Mouse (Mus musculus) regulatory T cell (primary cell): ENCODE results near the gene Gm49380.
"Not testable (repeated sequence)": the region's sequence is repeated elsewhere in the genome, so short reads cannot be mapped to it uniquely, and the experiment has no call there.

ENCODE experiments used
- in situ Hi-C: fragments of 300-600 bp; cut with MboI, MseI; formaldehyde crosslinking; loops from one replicate; pipeline ENCODE4 v1.15.1; 2025; ENCODE audit warnings: high pct_unique_total_duplicates

Gene Gm49380

DNA sequence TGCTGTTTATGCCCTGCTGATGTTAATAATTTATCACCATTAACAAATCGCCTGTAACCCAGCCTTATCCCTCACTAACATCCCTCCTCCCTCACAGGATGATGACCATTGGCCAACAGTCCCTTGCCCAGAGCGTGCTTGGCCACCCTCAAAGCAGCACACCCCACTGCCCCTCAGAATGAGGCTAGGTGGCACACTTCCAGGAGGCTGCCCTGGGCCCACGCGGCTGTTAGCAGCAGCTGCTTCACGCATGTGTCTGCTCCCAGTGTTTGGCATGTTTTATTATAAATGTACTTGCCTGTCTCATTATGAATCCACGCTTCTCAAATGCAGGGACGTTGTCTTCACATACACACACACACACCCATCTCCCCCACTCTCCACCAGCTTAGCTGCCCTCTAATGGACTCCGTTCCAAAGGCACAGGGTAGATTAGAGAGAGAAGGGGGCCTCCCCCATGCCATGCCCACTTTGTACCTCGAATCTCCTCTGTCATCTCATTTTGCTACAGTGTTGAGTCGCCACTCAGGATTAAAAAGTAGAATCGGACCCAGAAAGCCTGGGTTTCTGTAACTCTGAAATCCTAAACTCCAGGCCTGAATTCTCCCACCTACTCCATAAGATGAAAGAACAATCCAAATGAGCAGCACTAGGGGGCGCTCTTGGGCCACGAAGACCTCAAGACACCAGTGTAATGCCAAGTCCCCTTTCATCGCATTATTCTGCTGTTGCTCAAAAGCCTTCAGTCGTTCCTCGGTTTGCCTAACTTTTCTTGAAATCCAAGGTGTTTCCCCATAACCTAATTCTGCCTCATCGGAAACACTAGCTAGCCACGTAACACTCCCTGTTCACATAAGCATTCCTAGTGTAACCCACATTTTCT lies 12.5 kb upstream of the Gm49380 start:
- in situ Hi-C loops: no loop called here

DNA sequence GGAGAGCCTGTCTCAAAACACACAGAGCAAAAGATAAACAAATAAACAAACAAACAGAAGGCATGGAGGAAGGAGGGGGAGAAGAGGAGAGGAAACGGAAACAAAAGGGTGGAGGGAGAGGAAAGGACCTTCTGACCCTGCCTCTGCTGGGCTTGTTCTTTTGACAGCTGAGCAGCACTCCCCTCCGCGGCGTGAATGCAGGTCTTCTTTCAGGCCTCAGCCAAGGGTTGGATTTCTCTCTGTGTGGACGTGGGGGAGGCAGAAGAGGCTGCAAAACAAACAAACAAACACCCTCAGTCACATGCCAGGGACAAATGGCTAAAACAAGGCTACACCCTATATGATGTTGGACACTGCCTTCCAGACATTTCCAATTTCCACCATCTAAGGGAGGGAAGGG lies 11.7 kb upstream of the Gm49380 start:
- in situ Hi-C loops: no loop called here

DNA sequence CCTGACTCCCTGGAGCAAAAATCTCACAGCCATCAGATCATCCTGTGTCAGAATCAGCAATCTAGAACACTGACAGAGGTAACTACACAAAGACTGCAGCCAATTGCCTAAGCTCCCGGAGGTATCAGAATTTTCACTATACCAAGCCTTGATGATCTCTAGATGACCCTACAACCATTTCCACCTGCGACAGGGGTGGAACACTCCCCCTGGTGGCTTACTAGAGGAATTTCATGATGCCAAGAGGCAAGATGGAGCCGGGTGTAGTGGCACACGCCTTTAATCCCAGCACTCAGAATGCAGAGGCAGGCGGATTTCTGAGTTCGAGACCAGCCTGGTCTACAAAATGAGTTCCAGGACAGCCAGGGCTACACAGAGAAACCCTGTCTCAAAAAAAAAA lies 11.0 kb upstream of the Gm49380 start:
- in situ Hi-C loops: no loop called here

DNA sequence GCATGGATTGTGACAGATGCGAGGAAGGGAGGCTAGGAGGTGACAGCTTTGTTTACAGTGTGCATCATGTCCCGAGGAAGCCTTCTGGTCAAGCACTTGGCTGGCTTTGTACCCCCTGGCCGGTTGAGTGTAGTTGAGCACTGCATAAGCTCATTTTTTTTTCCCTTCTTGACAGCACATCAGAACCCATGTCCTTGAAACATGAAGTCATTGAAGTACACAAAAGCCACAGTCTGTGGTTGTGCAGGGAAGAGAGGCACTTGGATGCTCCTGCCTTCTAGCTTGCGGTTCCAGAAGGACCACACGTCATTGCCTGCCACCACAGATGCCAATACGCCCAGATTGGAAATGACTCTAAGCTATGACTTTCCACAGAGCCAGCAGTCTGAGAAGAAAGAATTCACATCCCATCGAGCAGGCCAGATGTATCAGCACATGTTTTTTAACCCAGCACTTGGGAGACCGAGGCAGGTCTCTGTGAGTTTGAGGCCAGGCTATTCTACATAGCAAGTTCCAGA lies 6.7 kb upstream of the Gm49380 start:
- in situ Hi-C loops: no loop called here

DNA sequence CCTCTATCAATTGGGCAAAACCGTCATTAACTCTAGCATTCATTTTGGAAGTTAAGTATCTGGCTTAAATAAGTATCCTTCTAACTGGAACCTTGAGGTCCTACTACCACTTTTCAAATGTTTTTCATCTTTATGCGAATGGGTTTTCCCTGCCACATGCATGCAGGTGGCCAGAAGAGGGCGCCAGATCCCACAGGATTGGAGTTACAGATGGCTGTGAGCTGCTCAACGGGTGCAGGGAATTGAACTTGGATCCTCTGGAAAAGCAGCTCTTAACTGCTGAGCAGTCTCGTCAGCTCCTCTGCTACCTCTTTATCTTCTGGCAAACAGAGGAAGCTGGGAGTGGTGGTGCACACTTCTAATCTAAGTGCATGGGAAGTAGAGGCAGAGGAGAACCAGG lies 5.7 kb upstream of the Gm49380 start:
- in situ Hi-C loops: no loop called here

DNA sequence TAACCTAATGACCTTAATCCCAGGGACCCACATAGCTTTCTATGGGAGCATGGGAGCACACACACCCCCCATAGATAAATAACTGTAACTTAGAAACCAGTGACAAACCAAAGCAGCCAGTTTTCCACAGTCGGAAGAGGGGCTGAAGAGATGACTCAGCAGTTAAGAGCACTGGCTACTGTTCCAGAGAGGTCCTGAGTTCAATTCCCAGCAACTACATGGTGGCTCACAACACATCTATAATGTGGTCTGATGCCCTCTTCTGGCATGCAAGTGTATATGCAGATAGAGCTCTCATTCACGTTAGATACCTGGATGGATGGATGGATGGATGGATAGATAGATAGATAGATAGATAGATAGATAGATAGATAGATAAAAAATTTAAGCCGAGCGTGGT lies 2.9 kb upstream of the Gm49380 start:
- in situ Hi-C loops: no loop called here

DNA sequence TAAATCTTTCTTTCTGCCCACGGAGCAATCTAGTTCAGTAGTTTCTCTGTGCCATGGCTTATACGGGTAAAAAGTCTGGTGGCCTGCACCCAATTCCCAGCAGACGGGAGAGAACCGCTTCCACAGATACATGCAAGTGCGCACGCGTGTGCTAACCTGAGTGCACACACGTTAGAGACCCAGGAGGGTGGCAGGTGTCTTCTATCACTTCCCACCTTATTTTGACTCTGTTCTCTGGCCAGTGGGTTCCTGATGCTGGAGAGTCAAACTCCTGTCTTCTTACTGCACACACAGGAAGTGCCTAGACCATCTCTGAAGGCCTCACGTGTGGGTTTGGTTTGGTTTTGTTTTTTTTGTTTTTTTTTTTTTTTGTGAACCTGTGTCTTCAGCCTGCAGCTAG lies 2.3 kb upstream of the Gm49380 start:
- in situ Hi-C loops: no loop called here

DNA sequence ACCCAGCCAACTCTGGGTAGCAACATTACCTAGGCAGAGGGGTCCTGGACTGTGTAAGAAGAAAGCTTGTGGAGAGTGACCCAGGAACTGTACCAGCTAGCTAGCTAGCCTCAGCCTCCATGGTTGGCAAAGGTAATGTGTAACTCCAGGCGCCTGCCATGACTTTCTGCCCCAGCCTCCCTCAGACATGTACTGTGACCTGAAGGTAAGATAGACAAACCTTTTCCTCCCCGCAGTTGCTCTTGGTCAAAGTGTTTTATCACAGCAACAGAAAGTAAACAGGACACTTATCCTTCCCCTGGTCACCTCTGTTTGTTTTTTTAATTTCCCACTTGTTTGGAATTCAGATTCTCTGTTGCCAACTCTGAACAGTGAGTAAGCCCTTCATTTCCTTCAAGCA lies 1.2 kb upstream of the Gm49380 start:
- in situ Hi-C loops: no loop called here

DNA sequence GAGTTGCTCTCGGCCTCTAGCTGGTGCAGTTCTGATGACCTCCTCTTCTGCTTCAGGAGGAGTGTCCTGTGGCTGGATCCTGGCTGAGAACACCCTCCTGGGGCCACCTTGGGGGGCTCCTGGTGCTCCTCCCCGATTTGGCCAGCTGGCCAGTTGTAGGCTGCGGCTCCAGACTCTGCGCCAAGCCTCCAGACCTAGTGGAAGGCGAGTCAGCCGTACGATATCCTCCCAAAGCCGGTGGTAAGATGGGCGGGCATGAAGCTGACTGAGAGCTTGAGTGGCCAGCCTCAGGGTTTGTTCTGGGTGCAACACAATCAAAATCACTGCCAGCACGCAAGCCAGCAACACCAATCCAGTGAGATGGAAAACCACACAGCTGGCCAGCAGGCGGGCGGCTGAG lies 1.4 kb downstream of the Gm49380 start:
- in situ Hi-C loops: not testable (repeated sequence)

DNA sequence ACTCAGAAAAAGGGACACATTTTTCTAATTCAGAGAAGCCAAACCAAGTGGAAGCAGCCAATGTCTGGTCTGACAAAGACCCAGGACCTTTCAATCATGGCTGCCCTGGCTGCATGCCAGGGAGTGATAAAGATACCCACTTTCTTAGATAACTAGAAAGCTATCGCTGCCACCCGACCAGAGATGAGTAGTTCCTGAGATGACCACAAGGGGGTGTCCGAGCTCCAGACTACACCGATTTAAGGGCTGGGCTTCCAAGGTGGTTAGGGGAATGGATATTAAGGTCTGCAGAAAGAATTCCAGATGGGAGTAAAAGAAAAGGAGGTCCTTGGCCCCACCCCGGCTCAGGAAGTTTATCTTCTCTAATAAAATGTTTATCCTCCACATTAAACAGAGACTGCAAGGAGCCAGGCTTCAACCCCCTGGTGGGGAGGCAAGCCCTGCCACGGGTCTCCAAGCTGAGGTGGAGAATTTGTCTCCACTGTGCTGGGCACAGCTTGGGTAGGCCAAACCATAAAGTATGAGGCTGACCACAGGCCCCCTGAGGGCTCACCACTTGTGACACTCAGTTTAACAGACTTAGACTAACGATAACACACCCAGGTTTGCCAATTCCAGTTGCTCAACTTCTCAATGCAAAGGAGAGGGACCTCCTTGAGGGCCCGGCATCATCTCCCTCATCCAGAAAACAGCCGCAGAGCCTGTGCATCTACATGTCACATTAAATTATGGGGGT lies 3.8 kb downstream of the Gm49380 start:
- in situ Hi-C loops: no loop called here

DNA sequence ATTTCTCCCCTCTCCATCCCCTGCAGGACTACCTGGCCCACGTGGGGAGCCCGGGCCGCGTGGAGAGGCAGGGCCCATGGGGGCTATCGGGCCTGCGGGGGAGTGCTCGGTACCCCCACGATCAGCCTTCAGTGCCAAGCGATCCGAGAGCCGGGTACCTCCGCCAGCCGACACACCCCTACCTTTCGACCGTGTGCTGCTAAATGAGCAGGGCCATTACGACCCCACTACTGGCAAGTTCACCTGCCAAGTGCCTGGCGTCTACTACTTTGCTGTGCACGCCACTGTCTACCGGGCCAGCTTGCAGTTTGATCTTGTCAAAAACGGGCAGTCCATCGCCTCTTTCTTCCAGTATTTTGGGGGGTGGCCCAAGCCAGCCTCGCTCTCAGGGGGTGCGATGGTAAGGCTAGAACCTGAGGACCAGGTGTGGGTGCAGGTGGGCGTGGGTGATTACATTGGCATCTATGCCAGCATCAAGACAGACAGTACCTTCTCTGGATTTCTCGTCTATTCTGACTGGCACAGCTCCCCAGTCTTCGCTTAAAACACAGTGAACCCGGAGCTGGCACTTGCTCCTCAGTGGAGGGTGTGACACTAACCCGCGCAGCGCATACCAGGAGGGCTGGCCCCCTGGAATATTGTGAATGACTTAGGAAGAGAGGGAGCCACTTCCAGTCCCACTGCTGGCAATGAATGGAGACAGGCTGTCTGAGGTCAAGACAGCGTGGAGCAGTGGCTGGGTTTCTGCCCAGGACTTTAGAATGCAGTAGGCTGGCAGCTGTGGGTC lies 4.8 kb downstream of the Gm49380 start:
- in situ Hi-C loops: no loop called here

DNA sequence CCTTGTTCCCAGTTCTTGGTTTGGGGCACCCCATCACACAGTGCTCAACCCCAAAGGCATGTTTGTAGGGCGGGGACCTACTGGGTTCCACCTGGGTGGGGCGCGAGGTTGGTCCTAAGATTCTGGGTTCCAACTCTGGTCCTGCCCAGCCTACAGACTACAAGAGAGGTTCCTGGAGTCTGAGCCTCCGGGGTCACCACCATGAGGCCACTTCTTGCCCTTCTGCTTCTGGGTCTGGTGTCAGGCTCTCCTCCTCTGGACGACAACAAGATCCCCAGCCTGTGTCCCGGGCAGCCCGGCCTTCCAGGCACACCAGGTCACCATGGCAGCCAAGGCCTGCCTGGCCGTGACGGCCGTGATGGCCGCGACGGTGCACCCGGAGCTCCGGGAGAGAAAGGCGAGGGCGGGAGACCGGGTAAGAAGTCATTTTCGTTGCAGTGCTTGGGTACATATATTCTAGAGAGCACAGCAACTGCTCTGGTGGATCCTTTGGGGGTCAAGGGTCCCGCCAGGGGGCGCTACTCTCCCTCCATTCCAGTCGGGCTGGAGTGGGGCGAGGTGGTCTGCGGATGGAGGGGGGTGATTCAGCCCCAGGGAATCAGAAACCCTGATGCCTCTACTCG lies 5.6 kb downstream of the Gm49380 start:
- in situ Hi-C loops: no loop called here

DNA sequence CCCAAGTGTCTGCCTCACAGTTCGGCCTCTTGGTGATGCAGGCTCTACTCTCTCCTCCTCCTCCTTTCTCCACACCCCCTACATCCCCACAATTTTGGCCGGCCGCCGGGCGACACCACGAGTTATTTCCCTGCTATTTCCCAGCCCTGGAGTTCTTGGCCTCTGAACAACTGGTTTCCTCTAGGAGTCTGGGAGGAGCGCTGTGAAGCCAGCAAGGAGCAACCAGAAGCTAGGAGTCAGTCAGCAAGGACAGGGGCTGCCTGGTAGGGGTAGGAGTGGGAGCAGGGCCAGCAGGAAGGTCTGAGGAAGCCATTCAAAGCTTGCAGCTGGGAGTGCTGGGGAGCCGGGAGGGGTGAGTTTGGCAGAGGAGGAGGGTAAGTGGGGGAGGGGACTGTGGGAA lies 6.2 kb downstream of the Gm49380 start, which contains the start of gene C1qtnf5:
C1qtnf5 (plus strand) TSS at position 136 of the 400 bp plus-strand sequence.
- in situ Hi-C loops: no loop called here

DNA sequence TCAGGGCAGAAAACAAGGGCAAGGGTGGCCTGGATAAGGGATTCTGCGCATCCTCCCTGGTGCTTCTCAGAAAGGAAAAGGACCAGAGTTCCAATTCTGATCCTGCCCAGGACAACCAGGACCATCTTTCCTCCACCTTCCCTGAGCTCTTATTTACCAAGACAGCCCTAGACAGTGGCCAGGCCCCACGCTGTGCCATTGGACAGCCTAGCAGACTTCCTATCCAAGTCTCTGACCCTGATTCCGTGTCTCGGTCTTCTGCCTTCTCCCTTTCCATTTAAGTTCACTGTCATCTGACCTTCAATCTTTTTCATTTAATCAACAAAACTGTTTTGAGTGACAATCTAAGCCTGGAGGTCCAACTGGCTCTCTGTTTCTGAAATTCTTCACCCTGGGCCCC lies 6.7 kb downstream of the Gm49380 start:
- in situ Hi-C loops: no loop called here

DNA sequence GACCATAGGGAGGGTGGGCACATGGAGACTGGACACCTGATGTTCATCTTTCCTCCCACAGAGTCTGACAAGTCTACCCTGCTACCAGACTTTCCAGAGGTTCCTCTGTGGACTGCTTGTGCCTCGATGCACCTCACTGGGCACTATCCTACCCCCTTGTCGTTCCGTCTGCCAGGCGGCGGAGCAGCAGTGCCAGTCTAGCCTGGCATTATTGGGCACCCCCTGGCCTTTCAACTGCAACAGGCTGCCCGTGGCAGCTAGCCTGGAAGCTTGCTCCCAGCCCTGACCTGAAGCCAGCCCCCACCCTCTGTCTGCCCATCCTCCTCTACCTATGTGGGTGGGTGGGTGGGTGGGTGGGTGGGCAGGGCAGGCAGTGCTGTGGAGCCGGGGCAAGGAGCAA lies 7.1 kb downstream of the Gm49380 start:
- in situ Hi-C loops: no loop called here

DNA sequence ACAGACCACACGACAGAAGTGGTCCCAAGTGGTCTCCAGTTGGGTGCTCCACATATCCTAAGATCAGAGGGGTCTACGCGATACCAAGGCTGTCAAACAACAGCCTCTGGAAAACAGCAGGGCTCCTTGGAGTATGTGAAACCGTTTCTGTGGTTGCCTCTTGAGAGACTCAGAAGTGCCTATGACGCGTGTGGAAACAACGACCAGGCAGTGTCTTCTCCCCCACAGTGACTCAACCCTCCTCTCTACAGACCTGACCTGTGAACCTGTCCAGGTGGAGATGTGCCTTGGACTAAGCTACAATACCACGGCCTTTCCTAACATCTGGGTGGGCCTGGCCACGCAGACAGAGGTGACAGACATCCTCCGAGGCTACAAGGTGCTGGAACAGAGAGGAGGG lies 7.5 kb downstream of the Gm49380 start:
- in situ Hi-C loops: no loop called here

DNA sequence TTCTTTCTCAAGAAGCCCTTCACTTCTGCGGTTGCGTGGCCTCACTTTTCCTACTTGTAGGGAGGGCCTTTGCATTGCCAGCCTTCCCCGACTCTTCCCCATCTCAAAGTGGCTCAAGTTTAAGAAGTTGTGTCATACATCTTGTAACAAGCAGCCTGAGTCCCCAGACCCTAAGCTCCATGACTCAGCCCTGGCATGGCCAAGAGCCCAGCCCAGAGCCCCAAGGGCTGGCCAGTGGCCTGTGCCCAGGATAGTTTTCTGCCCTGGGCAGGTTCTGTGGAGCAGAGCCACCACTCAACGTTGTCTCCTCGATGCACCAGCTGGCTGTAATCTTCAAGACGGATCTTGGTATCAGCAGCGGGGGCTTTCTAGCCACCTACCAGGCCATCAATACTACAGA lies 8.4 kb downstream of the Gm49380 start:
- in situ Hi-C loops: no loop called here

DNA sequence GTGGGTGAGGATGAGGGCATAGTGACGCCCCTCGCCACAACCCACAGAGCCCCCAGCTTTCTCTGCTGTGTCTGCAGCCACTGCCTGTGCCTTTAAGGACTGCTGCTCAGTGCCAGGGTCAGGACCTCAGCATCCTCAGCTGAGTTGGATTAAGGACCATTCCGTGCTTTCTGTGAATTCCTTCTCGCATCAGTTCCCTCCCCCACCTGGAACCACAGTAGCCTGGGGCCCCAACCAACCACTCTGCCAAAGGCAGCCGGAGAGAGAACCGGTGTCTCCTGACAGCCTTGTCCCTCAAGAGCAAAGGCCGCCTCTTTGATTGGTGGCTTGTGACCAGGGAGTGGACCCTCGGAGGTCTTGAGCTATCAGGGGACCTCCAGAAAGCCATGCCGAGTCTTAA lies 11.8 kb downstream of the Gm49380 start, which contains the start of gene Mfrp:
Mfrp (plus strand) TSS at position 240 of the 400 bp plus-strand sequence.
- in situ Hi-C loops: no loop called here

DNA sequence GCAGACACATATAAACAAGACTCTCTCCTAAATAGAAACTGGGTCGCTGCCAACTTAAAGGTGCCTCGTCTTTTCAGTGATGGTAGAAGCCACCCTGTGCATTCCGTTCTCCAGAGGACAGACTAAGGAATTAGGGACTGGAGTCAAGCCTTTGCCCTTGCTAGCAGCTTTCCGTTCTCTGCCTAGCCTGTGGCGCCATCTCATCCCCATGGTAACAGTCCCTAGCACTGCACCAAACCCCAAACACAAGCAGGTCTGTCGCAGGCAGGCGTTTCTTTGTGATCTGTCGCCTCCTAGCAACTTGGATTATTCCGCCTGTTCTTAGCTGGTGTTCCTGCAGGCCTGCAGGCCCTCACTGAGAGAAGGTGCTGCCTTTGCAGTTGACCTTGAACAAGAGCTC lies 16.8 kb downstream of the Gm49380 start:
- in situ Hi-C loops: loop anchor here (25.0 kb wide), 1 partner anchor 559 kb away; no protein-coding TSS in a partner anchor

DNA sequence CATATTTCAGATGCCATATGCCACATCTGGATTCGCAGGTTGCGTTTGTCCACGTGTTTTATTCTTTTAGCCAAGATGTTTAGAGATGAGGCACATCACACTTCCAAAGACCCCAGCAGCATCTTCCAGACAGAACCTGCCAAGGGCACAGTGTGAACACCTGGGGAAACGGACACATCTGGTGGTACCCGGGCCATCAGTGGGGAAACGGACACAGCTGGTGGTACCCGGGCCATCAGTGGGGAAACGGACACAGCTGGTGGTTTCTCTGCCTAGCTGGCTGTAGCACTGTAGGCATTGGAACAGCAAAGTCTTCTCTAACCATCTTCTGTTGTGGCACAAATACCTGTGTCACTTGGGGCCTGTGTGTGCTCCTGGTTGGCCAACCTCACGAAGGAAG lies 17.5 kb downstream of the Gm49380 start:
- in situ Hi-C loops: loop anchor here (25.0 kb wide), 1 partner anchor 558 kb away; no protein-coding TSS in a partner anchor

DNA sequence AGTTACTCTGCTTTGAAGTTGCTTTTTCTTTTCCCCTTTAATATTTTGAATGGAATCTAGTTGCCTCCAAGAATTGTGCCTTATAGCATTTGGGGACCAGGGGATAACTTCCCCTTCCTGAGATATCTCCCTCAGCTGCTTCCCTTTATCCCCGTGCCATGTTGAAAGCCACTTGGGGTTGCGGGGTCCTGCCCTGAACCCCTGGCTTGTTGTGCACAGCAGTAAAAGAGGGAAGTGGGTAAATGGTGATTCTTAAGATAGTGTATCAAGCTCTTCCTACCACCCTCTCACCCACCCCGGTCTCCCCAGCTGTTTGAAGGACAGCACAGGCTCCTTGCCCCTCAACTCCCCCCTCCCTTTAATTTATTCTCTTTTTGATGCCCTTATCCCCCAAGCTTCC lies 18.6 kb downstream of the Gm49380 start:
- in situ Hi-C loops: loop anchor here (25.0 kb wide), 1 partner anchor 557 kb away; no protein-coding TSS in a partner anchor
